Mouse (Mus musculus): ENCODE results near the gene Sox5.

DNA sequence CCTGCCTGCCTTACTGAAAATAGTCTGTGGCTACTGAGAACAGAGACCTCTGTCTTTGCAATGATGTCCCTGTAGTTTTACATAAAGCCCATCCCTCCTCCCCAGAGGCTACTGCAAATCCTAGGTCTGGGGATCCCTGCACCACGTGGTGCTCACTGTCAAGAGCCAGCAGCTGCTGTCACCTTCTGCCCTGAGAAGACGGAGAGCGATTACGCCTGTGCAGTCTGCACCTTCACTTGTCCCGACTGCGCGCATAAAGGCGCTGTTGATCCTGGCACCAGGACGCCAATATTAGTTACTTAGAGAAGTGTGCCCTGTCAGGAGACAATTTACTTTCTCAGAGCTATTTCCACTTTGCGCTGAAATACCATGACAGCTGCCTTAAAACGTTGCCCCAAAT is 258.3 kb downstream of the Sox5 start:
- TF ChIP-seq CTCF (IDR thresholded peaks at IDR 0.05; ENCODE audit: extremely low read depth, insufficient read depth, low read length) = no peak
- TF ChIP-seq POLR2A (IDR thresholded peaks at IDR 0.05; ENCODE audit: extremely low read depth, insufficient read depth, low read length) = no peak

All from cortical plate, adult 2 months (tissue).